Mouse (Mus musculus) frontal cortex, postnatal 25 days (tissue): ENCODE measurements around the gene Inhba.

Source experiments
- DNase-seq, 2 experiments: peaks; one replicate each; pipeline ENCODE4 v3.0.0; 2022; ENCODE audit warnings: low spot score in 2 of 2

Inhba gene

GRCm38 (mm10) chr13:16023070-16024039, 11.7 kb downstream of the Inhba start:
- no peak for DNase-seq

- DNase-seq: no peak
Observed at GRCm38 (mm10) chr13:16030557-16031057, 19.0 kb downstream of the Inhba start.

- DNase-seq: no peak
Observed at GRCm38 (mm10) chr13:16032425-16032824, 20.8 kb downstream of the Inhba start.

DNA sequence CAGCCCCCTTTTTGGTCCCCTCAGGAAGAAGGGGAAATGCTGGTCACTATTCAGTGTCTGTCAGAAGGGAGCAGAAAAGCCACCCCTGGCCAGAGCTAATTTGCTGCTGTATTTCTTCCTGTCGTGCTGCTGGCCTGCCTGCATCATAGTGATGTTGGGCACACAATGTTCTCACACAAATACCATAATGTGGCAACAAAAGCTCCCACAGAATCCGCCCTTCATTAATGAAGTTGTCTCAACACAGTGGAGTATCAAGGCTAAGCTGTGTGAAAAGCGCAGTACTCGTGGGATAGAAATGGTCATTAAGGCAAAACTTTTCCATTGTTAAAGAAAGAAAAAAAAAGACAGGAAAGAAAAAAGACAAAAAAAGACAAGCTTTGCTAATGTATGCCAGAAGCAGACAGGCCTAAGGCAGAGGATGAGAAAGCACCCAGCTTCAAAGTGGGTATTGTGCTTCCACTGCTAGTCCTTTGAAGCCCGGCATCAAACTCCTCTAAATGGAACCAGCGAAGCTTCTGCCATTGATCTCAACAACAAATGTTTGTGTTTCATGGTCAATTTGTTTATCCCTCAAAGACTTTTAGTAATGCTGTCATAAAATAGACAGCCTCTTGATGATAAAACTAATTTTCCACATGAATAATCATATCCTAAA, 21.4 kb downstream of the Inhba start:
- DNase-seq: no peak

- DNase-seq: no peak
Observed at GRCm38 (mm10) chr13:16069079-16069478, 57.4 kb downstream of the Inhba start.

DNA sequence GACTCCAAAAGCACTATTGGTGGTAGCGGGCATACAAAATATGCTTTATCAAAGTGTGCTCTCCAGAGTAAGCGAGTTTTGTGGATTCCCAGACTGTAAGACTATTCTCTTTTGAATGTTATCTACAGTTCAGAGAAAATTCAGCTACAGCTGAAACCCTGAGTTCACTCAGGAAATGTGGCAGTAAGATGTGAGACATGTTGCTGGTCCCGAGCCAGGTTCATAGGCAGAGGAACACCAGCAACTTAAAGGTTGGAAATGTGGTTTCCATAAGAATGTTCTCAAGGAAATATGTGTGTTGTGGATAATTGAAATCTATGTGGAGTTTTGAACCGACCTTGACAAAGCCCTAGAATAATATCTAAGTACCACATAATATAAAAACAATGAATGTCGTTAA, 65.6 kb downstream of the Inhba start:
- no peak for DNase-seq

GRCm38 (mm10) chr13:16078216-16078731, 66.6 kb downstream of the Inhba start:
- DNase-seq: no peak

DNA sequence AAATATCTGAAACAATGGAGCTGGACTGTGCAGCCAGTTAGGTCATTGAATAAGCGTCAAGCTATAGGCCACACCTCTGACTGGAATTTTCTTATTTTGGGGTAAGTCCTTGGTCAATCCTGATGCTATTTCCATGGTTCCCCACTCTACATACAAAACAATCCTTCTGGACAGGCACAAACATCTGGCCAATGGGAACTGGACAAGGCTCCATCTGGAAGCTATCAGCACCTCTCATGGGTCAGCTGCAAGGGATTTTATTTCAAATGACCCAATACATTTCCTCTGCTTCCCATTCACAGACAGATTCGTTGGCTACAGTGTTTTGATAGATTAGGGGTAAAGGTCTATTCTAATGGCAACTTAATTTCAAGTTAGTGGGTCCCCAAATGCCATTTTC, 68.6 kb downstream of the Inhba start:
- no peak for DNase-seq
